Mouse (Mus musculus) neutrophil, adult 5-6 weeks (primary cell): Measurements from ENCODE around the gene Med13. TPM values are rescaled to one million over a fixed set of nuclear protein-coding genes. Genes with fewer than 3 reads are reported as not detected.
A peak's percentile ranks its signal among the peaks of the same experiment; 100 is the strongest.
"Not testable (repeated sequence)": the region's sequence is repeated elsewhere in the genome, so short reads cannot be mapped to it uniquely, and the experiment has no call there.

Experiments
- ATAC-seq: fragments of 151-379, 151-347 bp; 2 replicates; pipeline ENCODE4 v1.8.0; 2017; ENCODE audit warnings: mild to moderate bottlenecking, moderate TSS enrichment; ENCODE audit not compliant: insufficient number of reproducible peaks, poor library complexity, low FRiP score, severe bottlenecking; ENCODE audit errors: extremely low read depth
- total RNA-seq: library from RNA; stranded (forward); fragments of 200-1000 nt; gene quantifications from 2 replicates; pipeline ENCODE4 v1.2.3, GENCODE M21; 2017

Med13 gene
- total RNA-seq, 1 experiment from 2014 or later, result 176 TPM

DNA sequence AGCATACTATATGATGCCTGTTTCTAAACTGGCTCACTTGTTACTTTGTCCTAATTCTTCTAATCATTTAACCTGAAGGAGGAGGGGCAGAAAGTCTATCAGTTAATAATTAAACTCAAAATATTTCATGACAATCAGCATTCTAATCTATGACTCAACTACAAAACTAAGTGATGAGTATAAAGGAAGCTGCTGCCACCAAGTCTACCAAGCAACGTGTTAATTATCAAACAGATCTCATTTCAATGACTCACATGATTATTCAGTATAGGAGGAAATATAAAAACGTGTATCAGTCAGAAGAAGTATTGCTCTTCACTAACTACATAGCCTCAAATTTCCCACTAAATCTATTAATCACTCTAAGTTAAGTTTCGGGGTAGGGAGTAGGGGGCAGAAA, 10.9 kb downstream of the Med13 start:
- ATAC-seq, result no peak

- ATAC-seq, result not testable (repeated sequence)
These were observed 12.5 kb downstream of the Med13 start for GRCm38 (mm10) chr11:86344940-86345339.

- ATAC-seq, result no peak
These were observed 33.2 kb downstream of the Med13 start for GRCm38 (mm10) chr11:86324251-86324650.

DNA sequence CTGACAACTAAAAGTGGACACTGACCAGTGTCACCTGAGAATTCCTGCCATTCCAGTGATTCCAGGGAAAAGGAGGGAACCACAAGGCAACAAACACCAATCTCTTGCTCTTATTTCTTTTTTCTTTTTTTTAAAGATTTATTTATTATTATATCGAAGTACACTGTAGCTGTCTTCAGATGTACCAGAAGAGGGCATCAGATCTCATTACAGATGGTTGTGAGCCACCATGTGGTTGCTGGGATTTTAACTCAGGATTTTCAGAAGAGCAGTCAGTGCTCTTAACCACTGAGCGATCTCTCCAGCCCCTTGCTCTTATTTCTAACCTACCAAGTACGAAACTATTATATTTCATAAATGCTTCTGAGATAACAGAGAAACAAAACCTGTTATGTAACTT, 42.4 kb downstream of the Med13 start:
- ATAC-seq, result not testable (repeated sequence)

DNA sequence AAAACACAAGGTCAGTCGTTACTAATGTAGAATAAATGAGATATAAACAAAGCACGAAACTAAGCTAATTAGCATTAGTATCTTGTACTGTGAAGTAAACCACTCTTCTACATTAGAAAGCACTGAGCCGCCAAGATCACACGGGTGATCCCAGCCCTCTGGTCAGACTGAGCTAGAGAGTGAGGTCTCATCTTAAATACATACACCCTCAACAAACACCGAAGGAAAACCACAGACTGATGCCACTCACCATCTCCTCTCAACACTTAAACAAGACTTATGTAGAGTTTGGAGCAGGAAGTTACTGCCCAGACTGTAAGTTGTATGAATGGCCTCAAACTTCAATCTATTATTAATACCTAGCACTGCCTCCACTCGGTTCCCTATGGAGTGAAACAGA, 47.1 kb downstream of the Med13 start:
- no peak for ATAC-seq

- not testable (repeated sequence) for ATAC-seq
These were observed 65.2 kb downstream of the Med13 start for GRCm38 (mm10) chr11:86292201-86292600.

GRCm38 (mm10) chr11:86291714-86292113, 65.7 kb downstream of the Med13 start:
- ATAC-seq, result no peak

GRCm38 (mm10) chr11:86285729-86286128, 71.7 kb downstream of the Med13 start:
- no peak for ATAC-seq

- no peak for ATAC-seq
These were observed 78.8 kb downstream of the Med13 start for GRCm38 (mm10) chr11:86278442-86279102.

DNA sequence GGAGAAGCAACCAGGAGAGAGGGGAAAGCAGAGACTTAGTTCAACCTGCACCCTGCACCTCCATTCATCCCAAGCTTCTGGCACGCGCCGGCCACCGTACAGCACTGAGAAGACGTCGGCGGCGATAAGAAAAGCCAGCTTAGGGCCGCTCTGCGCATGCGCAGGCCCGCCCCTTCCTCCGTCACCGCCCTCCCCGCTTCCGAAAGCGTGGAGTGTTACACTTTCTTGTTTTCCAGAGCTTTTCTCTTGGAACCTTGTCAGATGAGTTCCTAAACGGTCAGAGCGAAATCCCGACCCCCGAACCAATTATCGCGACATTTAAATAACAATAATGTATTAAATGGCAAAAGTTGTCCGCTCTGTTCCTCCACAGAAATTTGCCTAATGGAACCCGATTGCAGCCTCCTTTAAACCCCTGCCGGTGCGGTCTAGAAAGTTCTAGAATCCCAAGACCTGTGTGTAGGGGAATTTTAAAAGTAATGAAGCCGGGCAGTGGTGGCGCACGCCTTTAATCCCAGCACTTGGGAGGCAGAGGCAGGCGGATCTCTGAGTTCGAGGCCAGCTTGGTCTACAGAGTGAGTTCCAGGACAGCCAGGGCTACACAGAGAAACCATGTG, 99.8 kb downstream of the Med13 start, which contains the start of gene Ints2:
Gene Ints2 (minus strand): TSS at position 116 of the 617 bp plus-strand sequence.
- ATAC-seq, result peak; percentile 82

DNA sequence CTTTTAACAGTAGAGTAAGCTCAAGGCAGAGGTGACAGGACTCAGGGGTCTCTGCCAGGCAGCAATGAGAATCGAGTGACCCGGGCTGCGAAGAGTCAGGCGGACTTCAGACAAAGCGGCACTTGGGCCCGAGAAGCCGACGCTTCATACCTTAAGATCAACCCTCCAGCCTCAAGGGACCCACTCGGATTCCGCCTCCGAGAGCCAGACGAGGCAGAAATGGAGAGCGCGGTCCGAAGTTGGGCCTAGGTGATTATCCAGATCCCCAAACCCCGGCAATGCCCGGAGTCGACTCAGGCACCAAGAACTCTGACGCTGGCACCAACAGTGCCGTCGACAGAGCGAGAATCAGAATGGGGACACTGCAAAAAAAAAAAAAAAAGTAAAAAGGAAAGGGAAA, 100.3 kb downstream of the Med13 start:
- peak; percentile 14; the same call in 1 of the 2 replicates for ATAC-seq

- ATAC-seq, result no peak
These were observed 104.1 kb downstream of the Med13 start for GRCm38 (mm10) chr11:86253342-86253741.

DNA sequence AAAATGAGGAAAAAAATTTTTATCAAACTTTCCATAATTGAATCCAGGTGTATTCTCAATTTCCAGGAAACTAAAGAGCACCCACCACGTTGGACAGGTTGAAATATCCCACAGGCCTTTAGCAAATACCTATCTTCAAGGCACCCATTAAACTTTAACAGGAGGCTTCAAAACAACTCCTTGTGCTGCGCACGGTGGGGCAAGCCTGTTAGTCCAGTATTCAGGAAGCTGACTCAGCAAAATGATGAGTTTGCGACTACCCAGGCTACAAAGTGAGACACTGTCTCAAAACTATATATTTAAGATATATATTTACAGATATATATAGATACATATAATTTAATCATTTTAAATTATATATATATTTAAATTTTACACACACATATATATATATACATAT, 125.0 kb downstream of the Med13 start:
- ATAC-seq, result no peak

DNA sequence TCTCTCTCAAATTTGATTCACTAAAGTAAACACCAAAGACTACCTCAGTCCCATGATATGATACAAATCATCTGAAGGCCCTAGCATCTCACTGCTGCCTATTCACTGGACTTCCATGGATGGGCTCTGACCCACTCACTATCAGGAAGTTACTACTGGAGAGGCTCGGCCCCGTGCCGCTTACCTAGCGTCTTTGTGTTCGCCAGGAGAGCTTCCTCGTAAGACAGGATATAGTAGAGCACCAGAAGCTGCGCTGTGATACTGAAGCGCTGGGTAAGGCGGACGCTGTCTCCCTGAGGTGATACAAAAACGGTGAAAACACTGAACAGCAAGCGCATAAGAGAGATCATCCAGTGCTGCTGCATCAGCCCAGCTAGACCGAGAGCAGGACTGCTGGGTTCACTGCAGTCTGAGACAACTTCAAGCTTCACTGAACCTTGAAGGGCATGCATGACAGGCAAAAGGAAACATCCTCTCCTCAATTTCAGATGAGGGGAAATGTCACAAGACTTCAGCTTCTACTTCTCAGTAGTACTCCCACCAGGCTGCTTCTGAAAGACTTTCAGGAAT, 125.5 kb downstream of the Med13 start:
- 0 out of 2 replicates have a peak, but pooled peaks have one; percentile 19 for ATAC-seq

GRCm38 (mm10) chr11:86226646-86227180, 130.7 kb downstream of the Med13 start:
- ATAC-seq, result peak; percentile 36; the same call in 1 of the 2 replicates

DNA sequence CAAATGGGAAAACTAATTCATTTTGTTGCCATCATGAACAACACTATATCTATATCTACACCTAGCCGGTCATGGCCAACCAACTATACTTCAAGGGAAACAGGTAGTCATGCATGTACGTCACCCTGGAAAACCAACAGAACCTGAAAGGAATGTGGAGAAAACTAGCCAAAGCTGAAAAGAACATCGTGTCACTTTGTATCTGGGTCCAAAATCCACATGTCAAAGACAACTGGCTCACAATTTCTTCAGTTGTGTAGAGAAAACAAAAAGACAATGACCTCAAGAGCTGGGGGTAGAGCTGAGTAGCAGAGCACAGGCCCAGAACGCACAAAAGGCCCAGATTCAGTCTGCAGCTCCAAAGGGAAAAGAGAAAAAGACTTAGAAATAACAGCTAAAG, 131.6 kb downstream of the Med13 start:
- ATAC-seq, result no peak
